Mouse (Mus musculus): ENCODE measurements at regions not wholly inside any gene's neighbourhood (a gene's known extent, or its start where the extent isn't known, plus 50 kb on each side); places are given as distances from the start of the nearest gene placed in this dataset.

- DNase-seq: no peak
These were observed 198.3 kb upstream of the Jarid2 start for GRCm38 (mm10) chr13:44530867-44531564.

- DNase-seq: no peak
These were observed 196.6 kb upstream of the Jarid2 start for GRCm38 (mm10) chr13:44532631-44533180.

GRCm38 (mm10) chr13:44534575-44535080, 194.6 kb upstream of the Jarid2 start:
- no peak for DNase-seq

GRCm38 (mm10) chr13:44535441-44535840, 193.8 kb upstream of the Jarid2 start:
- peak; percentile 17 for DNase-seq

- no peak for DNase-seq
These were observed 191.0 kb upstream of the Jarid2 start for GRCm38 (mm10) chr13:44538238-44538637.

- no peak for DNase-seq
These were observed 188.9 kb upstream of the Jarid2 start for GRCm38 (mm10) chr13:44540401-44540800.

- DNase-seq: no peak
These were observed 188.0 kb upstream of the Jarid2 start for GRCm38 (mm10) chr13:44541243-44541653.

GRCm38 (mm10) chr13:44544786-44545185, 184.5 kb upstream of the Jarid2 start:
- DNase-seq: no peak

GRCm38 (mm10) chr13:44546289-44546688, 183.0 kb upstream of the Jarid2 start:
- DNase-seq: no peak

- DNase-seq: no peak
These were observed 180.4 kb upstream of the Jarid2 start for GRCm38 (mm10) chr13:44548880-44549279.

- no peak for DNase-seq
These were observed 175.9 kb upstream of the Jarid2 start for GRCm38 (mm10) chr13:44553363-44553762.

GRCm38 (mm10) chr13:44554686-44555463, 174.4 kb upstream of the Jarid2 start:
- DNase-seq: no peak

- no peak for DNase-seq
These were observed 173.3 kb upstream of the Jarid2 start for GRCm38 (mm10) chr13:44555979-44556378.

- DNase-seq: no peak
These were observed 171.2 kb upstream of the Jarid2 start for GRCm38 (mm10) chr13:44558051-44558450.

- no peak for DNase-seq
These were observed 170.6 kb upstream of the Jarid2 start for GRCm38 (mm10) chr13:44558491-44559177.

- no peak for DNase-seq
These were observed 170.1 kb upstream of the Jarid2 start for GRCm38 (mm10) chr13:44559178-44559565.

- DNase-seq: no peak
These were observed 169.6 kb upstream of the Jarid2 start for GRCm38 (mm10) chr13:44559706-44560105.

- DNase-seq: no peak
These were observed 164.6 kb upstream of the Jarid2 start for GRCm38 (mm10) chr13:44564705-44565104.

GRCm38 (mm10) chr13:44567696-44568095, 161.6 kb upstream of the Jarid2 start:
- DNase-seq: no peak

GRCm38 (mm10) chr13:44569241-44569778, 160.0 kb upstream of the Jarid2 start:
- no peak for DNase-seq

- DNase-seq: no peak
These were observed 155.8 kb upstream of the Jarid2 start for GRCm38 (mm10) chr13:44573463-44573862.

- no peak for DNase-seq
These were observed 150.1 kb upstream of the Jarid2 start for GRCm38 (mm10) chr13:44579215-44579614.
